Mouse (Mus musculus): ENCODE measurements around the gene St3gal2.
A peak's percentile ranks its signal among the peaks of the same experiment; 100 is the strongest.
"Not testable (repeated sequence)": the region's sequence is repeated elsewhere in the genome, so short reads cannot be mapped to it uniquely, and the experiment has no call there.

Gene St3gal2

GRCm38 (mm10) chr8:110996641-110997430 lies 77.1 kb downstream of the St3gal2 start:
- no peak for DNase-seq (ENCODE audit: low read depth, low spot score)

- DNase-seq (ENCODE audit: low read depth, low spot score) = peak; percentile 79
Measured at GRCm38 (mm10) chr8:110997547-110998531, 78.1 kb downstream of the St3gal2 start, which contains the start of gene Ddx19a. TSS of gene Ddx19a (minus strand) at chr8:110997800.

- not testable (repeated sequence) for DNase-seq (ENCODE audit: low read depth, low spot score)
Measured at GRCm38 (mm10) chr8:111010230-111010991, 90.7 kb downstream of the St3gal2 start.
